ENCODE assay signal across 12 mouse cellular contexts in the genomic region with DNA sequence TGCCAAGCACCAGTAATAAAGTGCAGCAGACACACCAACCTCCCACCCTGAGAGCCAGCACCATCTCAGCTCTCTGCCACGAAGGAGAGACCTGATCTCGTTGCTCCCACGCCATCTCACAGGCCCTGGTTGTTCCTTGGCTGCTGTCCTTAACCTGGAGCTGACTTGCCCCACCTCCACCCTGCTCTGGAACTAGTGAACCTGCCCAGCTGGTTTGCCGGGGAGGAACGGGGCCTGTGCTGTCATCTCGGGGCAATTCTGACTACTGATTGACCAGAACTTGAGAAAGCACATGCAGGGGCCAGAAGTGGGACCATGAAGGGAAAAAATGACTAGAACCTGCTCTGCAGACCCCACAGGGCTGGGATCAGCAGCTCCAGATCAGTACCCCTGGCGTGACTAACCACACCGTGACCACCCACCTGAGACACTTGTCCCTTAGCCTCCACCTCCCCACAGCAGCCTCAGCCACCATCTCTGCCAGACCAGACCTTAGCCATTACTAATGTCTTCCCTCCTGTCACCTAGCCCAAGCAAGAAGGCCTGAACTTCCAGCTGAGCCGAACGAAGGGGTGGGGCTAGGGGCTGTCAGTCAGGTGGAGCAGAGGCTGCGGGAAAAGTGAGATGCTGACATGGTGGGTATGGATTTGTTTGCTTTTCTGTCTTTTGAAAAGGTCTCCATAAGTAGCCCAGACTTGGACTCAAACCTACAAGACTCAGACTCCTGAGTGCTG. TPM values are rescaled to one million over a fixed set of nuclear protein-coding genes. Genes with fewer than 3 reads are reported as not detected.
DNase-seq lines count a peak whose midpoint lies in the region; ATAC-seq lines count a peak whose summit lies in the region.
"Had no signal": no experiment of that assay in that cellular context is flagged by ENCODE, and none has a peak within 500 bp of the region (broad histone marks: within the 10 kb centered on the region; RNA-seq: fewer than 3 reads in every experiment).

No protein-coding gene starts in this region.

- no peak overlapping the region for H3K4me3 ChIP-seq in midbrain, embryonic 12.5 days
- H3K4me3 ChIP-seq in midbrain, embryonic 11.5 days (ENCODE audit: low read depth, low read length): no peak overlapping the region
- no peak overlapping the region for H3K4me3 ChIP-seq in forebrain, embryonic 10.5 days
- H3K4me3 ChIP-seq: liver, embryonic 12.5 days had no signal

- H3K4me2 ChIP-seq in midbrain, embryonic 12.5 days (replicated peaks): no peak overlapping the region
- no peak overlapping the region for H3K4me2 ChIP-seq in midbrain, embryonic 11.5 days
- H3K4me2 ChIP-seq: liver, embryonic 12.5 days had no signal

- DNase-seq in midbrain, embryonic 11.5 days (ENCODE audit: low spot score, missing footprints): no peak
- peak; percentile 50 to 68 for DNase-seq in kidney, adult 8-10 months
- DNase-seq in large intestine, adult 2 months (ENCODE audit: low read depth, low spot score): peak; percentile 55
- DNase-seq in urinary bladder, postnatal 25 days (ENCODE audit: low spot score): peak; percentile 48
- no peak for DNase-seq in thymus, adult 18-20 months
- no peak for DNase-seq in right cerebral cortex, adult 2 months (ENCODE audit: low spot score in 2 of 2)
- no peak for DNase-seq in forebrain, embryonic 10.5 days (ENCODE audit: extremely low spot score, low spot score)
- DNase-seq: cerebellum, adult 8-10 months; heart, postnatal 4 days had no signal

- H3K9ac ChIP-seq in midbrain, embryonic 12.5 days (replicated peaks): 0 out of 2 replicates have a peak overlapping the region, but pooled peaks have one; percentile 0
- no peak overlapping the region for H3K9ac ChIP-seq in midbrain, embryonic 11.5 days (ENCODE audit: low read length)
- H3K9ac ChIP-seq: liver, embryonic 12.5 days had no signal

- H3K36me3 ChIP-seq in midbrain, embryonic 12.5 days: peaks cover 5% of the 10 kb centered on the region; the same call in 1 of the 2 replicates
- H3K36me3 ChIP-seq in midbrain, embryonic 11.5 days (ENCODE audit: control insufficient read depth, insufficient read depth, low read length): no peaks in the 10 kb centered on the region; the same call in 1 of the 2 replicates
- peaks cover 5% of the 10 kb centered on the region for H3K36me3 ChIP-seq in forebrain, embryonic 10.5 days (replicated peaks)
- H3K36me3 ChIP-seq: liver, embryonic 12.5 days had no signal

- H3K9me3 ChIP-seq in midbrain, embryonic 12.5 days: no peaks in the 10 kb centered on the region
- no peaks in the 10 kb centered on the region for H3K9me3 ChIP-seq in midbrain, embryonic 11.5 days (ENCODE audit: control insufficient read depth, low read length)
- H3K9me3 ChIP-seq in forebrain, embryonic 10.5 days: no peaks in the 10 kb centered on the region
- H3K9me3 ChIP-seq: liver, embryonic 12.5 days had no signal

- no peak for ATAC-seq in midbrain, embryonic 12.5 days (ENCODE audit: low FRiP score, low read depth)
- no peak for ATAC-seq in midbrain, embryonic 11.5 days (ENCODE audit: low FRiP score)
- ATAC-seq: liver, embryonic 12.5 days had no signal

- 73% methylated on average over 11 of the region's 11 CpGs for WGBS in midbrain, embryonic 12.5 days
- WGBS in midbrain, embryonic 11.5 days: 75% methylated on average over 11 of the region's 11 CpGs
- WGBS in large intestine, adult 2 months: 32% methylated on average over 11 of the region's 11 CpGs
- WGBS in forebrain, embryonic 10.5 days: 69% methylated on average over 11 of the region's 11 CpGs

- H3K4me1 ChIP-seq in midbrain, embryonic 12.5 days: no peaks in the 10 kb centered on the region
- H3K4me1 ChIP-seq in midbrain, embryonic 11.5 days (ENCODE audit: control insufficient read depth, insufficient read depth, low read length): no peaks in the 10 kb centered on the region
- no peaks in the 10 kb centered on the region for H3K4me1 ChIP-seq in forebrain, embryonic 10.5 days

- no peak overlapping the region for H3K27ac ChIP-seq in midbrain, embryonic 12.5 days (replicated peaks)
- no peak overlapping the region for H3K27ac ChIP-seq in midbrain, embryonic 11.5 days (ENCODE audit: low read depth, low read length)
- no peak overlapping the region for H3K27ac ChIP-seq in forebrain, embryonic 10.5 days
- H3K27ac ChIP-seq: liver, embryonic 12.5 days had no signal

- H3K27me3 ChIP-seq in midbrain, embryonic 12.5 days: no peaks in the 10 kb centered on the region
- H3K27me3 ChIP-seq in midbrain, embryonic 11.5 days (ENCODE audit: control insufficient read depth, insufficient read depth, low read length): no peaks in the 10 kb centered on the region
- peaks cover 10% of the 10 kb centered on the region; the same call in 1 of the 2 replicates for H3K27me3 ChIP-seq in forebrain, embryonic 10.5 days (ENCODE audit: poor library complexity, severe bottlenecking)

RNA-seq across cellular contexts. Expression of a gene that starts 9.0 kb away (rescaled TPM):
- 0.85 TPM in 1 of 2 replicates, not detected in the other for polyA plus RNA-seq in midbrain, embryonic 12.5 days (2016; fragmentation: Nextera tagmentation; extraction: Ambion mirVana)
- polyA plus RNA-seq in midbrain, embryonic 11.5 days (2014; fragmentation: Nextera tagmentation; extraction: Ambion mirVana): not detected in 2 replicates
- not detected in 2 replicates for polyA plus RNA-seq in large intestine, adult 2 months (2012; rRNA removed)
- polyA plus RNA-seq in forebrain, embryonic 10.5 days (2016; fragmentation: Nextera tagmentation; extraction: Ambion mirVana): not detected in 2 replicates
- polyA plus RNA-seq: brain, embryonic 14.5 days; liver, embryonic 12.5 days had no signal

RNA-seq across cellular contexts. Expression of a gene that starts 16.7 kb away (rescaled TPM):
- polyA plus RNA-seq in midbrain, embryonic 12.5 days (2016; fragmentation: Nextera tagmentation; extraction: Ambion mirVana): not detected in 2 replicates
- polyA plus RNA-seq in midbrain, embryonic 11.5 days (2014; fragmentation: Nextera tagmentation; extraction: Ambion mirVana): not detected in 2 replicates
- polyA plus RNA-seq in large intestine, adult 2 months (2012; rRNA removed): 0.16 and 0.17 TPM in 2 replicates
- not detected in 2 replicates for polyA plus RNA-seq in forebrain, embryonic 10.5 days (2016; fragmentation: Nextera tagmentation; extraction: Ambion mirVana)

RNA-seq across cellular contexts. Expression of a gene that starts 19.1 kb away (rescaled TPM):
- 25.0 and 33.2 TPM in 2 replicates for polyA plus RNA-seq in midbrain, embryonic 12.5 days (2016; fragmentation: Nextera tagmentation; extraction: Ambion mirVana)
- 32.1 and 35.3 TPM in 2 replicates for polyA plus RNA-seq in midbrain, embryonic 11.5 days (2014; fragmentation: Nextera tagmentation; extraction: Ambion mirVana)
- 45.6 and 61.9 TPM in 2 replicates for polyA plus RNA-seq in large intestine, adult 2 months (2012; rRNA removed)
- 44.4 and 47.5 TPM in 2 replicates for polyA plus RNA-seq in forebrain, embryonic 10.5 days (2016; fragmentation: Nextera tagmentation; extraction: Ambion mirVana)

RNA-seq across cellular contexts. Expression of a gene that starts 20.2 kb away (rescaled TPM):
- 47.1 and 50.3 TPM in 2 replicates for polyA plus RNA-seq in midbrain, embryonic 12.5 days (2016; fragmentation: Nextera tagmentation; extraction: Ambion mirVana)
- 25.9 and 29.1 TPM in 2 replicates for polyA plus RNA-seq in midbrain, embryonic 11.5 days (2014; fragmentation: Nextera tagmentation; extraction: Ambion mirVana)
- polyA plus RNA-seq in large intestine, adult 2 months (2012; rRNA removed): 30.7 and 39.8 TPM in 2 replicates
- polyA plus RNA-seq in forebrain, embryonic 10.5 days (2016; fragmentation: Nextera tagmentation; extraction: Ambion mirVana): 56.3 and 57.6 TPM in 2 replicates

RNA-seq across cellular contexts. Expression of a gene that starts 34.3 kb away (rescaled TPM):
- polyA plus RNA-seq in midbrain, embryonic 12.5 days (2016; fragmentation: Nextera tagmentation; extraction: Ambion mirVana): 26.2 and 27.8 TPM in 2 replicates
- polyA plus RNA-seq in midbrain, embryonic 11.5 days (2014; fragmentation: Nextera tagmentation; extraction: Ambion mirVana): 15.2 and 15.9 TPM in 2 replicates
- 258 and 558 TPM in 2 replicates for polyA plus RNA-seq in large intestine, adult 2 months (2012; rRNA removed)
- 7.9 and 8.6 TPM in 2 replicates for polyA plus RNA-seq in forebrain, embryonic 10.5 days (2016; fragmentation: Nextera tagmentation; extraction: Ambion mirVana)

Comparison
In these comparisons a context has a peak if more than half of its experiments do, and no peak if none do; other contexts are left out.
1. DNase-seq: peak in kidney, adult 8-10 months (2 of 2), large intestine, adult 2 months (single experiment) and urinary bladder, postnatal 25 days (single experiment); none in midbrain, embryonic 11.5 days (single experiment), thymus, adult 18-20 months (0 of 2), right cerebral cortex, adult 2 months (0 of 2) and forebrain, embryonic 10.5 days (single experiment).